Mouse (Mus musculus) T-helper 17 cell (primary cell): ENCODE results near the gene Gm609.

ENCODE experiments used
- in situ Hi-C, 2 experiments: fragments of 300-600 bp; cut with MboI, MseI; formaldehyde crosslinking; loops; 1 replicate in 1 of 2; 2 replicates in 1 of 2; pipeline ENCODE4 v1.15.1; 2025; ENCODE audit warnings: high pct_unique_total_duplicates in 2 of 2

Gm609 gene

DNA sequence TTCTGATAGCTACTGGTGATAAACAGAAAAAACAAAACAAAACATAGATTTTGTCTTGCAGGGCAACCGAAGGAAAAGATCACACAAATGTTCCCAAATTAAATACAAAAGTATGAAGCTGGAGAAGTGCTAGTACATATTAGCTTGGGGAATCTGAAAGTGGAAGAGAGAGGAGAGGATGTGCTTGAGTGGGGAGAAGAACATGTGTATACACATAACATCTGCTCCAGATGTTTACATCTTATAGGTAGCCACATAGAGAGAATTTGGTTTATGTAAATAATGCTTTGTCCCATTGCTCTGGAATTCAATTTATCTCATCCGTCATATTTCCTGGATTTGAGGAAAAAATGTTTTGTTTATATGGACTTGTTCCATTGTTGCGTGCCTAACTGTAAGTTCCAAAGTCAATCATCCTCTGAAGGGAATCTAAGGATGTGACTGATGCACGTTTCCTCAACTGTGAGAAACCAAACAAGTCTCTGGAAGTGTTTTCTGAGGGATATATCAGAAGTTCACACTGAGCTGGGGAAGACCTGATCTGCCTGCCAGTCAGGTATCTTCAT is 129.2 kb downstream of the Gm609 start:
- in situ Hi-C loops: no loop called here
